Mouse (Mus musculus) c-Kit-positive CD71-positive TER-119-negative erythroid progenitor cells, embryonic 14.5 days (primary cell): ENCODE results near the gene Cmbl.
A peak's percentile ranks its signal among the peaks of the same experiment; 100 is the strongest.
"Not testable (repeated sequence)": the region's sequence is repeated elsewhere in the genome, so short reads cannot be mapped to it uniquely, and the experiment has no call there.

Experiments used
- DNase-seq: peaks from one replicate; pipeline ENCODE4 v3.0.0-alpha.2; 2013; ENCODE audit warnings: low read depth

Gene Cmbl

DNA sequence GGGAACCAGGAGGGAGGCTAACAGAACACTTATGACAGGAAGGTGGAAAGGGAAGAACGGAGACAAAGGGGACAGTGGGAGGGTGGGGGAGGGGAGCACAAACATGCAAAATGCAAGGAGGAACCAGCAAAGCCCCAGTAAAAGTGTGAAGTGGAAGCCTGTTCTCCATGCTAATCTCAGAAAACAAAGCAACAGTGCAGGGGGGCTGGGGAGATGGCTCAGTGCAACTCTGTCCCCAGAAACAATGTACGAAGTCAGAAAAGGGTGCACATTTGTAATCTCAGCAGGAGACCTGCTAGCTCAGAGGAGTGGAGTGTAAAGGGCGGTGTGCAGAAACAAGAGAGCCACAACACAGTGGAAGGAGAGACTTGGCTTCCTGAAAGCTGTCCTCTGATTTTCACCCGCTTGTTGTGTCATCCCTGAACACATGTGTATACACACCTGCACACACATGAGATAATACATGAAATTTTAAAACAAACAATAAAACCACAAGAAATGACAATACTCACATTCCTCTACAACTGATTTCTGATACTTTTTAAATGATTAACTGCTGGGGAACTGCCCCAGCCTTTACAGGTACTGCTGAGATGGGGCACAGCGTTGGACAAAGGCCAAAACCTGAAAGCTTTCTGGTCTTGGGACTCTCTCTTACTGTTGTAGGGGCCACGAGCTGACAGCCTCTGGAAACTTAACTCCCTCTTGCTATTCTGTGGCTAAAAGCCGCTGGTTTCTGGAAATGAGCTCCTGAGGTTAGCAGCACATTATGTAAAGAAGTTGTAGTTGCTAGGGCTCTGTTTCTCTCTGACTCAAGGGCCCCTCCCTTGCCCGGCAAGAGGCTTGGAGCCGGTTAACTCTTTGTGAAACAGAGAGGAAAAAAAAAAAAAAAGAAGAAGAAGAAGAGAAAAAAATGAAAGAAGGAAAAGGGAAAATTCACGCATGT lies 22.9 kb upstream of the Cmbl start:
- DNase-seq, result no peak

- no peak for DNase-seq
These were observed 21.9 kb upstream of the Cmbl start for GRCm38 (mm10) chr15:31543246-31543645.

- DNase-seq, result no peak
These were observed 20.1 kb upstream of the Cmbl start for GRCm38 (mm10) chr15:31545058-31545457.

- DNase-seq, result no peak
These were observed 18.9 kb upstream of the Cmbl start for GRCm38 (mm10) chr15:31546291-31546690.

- no peak for DNase-seq
These were observed 17.8 kb upstream of the Cmbl start for GRCm38 (mm10) chr15:31547421-31547820.

GRCm38 (mm10) chr15:31550381-31550780 lies 14.8 kb upstream of the Cmbl start:
- DNase-seq, result no peak

- no peak for DNase-seq
These were observed 10.3 kb upstream of the Cmbl start for GRCm38 (mm10) chr15:31554855-31555254.

DNA sequence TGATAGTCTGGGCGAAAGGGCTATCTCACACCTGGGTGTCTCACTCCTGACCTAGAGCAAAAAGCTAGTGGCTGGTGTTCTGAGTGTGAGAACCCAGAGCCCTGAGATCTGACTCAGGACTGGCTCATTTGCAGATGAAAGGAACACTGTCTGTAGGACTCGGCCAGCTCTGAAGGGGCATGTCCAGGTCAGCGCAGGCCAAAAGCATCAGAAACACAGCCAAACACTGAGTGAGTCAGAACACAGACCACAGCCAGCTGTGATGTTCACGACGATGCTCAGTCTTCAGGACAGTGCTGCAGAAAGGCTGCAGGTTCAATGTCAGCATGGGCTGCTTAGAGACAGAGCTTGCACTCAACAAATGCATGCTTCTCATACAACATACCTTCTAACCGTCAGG lies 3.8 kb upstream of the Cmbl start:
- DNase-seq, result no peak

- DNase-seq, result no peak
These were observed 3.2 kb upstream of the Cmbl start for GRCm38 (mm10) chr15:31561976-31562375.

DNA sequence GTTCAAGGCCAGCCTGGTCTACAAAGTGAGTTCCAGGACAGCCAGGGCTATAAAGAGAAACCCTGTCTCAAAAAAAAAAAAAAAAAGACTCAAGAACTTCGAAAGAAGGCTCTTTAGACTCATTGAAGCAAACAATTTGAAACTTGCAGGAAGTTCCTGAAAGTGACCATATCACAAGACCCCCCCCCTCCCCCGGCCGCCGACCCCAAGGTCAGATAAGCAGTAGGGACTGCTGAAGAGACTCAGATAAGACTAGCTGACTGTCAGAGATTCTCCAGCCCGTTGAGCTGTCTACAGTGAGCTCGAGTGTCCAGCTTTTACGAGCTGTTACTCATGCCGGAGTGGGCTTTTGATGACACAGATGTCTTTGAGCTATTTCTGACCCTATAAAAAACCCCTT lies 2.3 kb upstream of the Cmbl start:
- no peak for DNase-seq

DNA sequence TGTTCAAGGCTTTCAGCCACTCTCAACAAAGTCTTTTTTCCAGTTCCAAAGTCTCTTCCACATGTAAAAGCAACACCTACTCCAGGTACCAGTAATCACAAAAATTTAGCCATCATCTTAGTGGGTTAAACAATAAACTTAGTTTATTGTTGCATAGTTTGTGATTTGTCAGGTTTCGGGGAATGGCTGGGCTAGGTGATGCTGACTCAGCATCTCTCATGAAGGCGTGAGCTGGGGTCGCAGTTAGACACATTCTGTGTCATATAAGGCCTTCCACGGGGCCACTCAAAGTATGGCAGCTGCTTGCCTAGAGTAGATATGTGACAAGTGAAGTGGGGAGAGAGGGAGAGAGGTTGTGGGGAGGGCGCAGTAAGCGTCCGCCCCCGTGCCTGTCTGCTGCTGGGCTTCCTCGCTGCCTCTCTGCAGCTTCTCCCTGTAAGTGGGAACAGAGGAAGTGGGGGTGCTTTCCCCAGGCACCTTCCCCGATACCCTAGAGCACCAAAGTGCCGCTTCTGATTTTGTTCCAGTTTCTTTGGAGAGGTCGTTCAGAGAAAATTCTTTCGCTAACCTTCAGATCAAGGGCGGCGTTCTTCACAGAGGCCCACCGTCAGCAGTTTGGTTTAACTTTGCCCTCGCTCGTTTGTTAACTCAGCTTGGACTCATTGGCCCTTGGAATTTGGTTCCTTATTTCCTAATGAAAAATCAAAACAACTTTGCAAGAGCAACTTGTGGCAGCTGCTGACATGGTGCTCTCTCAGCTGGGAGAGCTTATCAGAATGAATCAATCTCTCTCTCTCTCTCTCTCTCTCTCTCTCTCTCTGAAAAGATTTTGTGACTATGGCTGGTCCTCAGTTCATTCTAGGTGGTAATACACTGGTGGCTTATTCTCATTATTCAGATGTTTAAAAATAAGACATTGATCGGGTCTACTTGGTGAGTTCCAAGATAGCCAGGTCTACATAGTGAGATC lies 1.3 kb upstream of the Cmbl start:
- no peak for DNase-seq

GRCm38 (mm10) chr15:31565786-31566185 lies 597 bp downstream of the Cmbl start:
- DNase-seq, result no peak

DNA sequence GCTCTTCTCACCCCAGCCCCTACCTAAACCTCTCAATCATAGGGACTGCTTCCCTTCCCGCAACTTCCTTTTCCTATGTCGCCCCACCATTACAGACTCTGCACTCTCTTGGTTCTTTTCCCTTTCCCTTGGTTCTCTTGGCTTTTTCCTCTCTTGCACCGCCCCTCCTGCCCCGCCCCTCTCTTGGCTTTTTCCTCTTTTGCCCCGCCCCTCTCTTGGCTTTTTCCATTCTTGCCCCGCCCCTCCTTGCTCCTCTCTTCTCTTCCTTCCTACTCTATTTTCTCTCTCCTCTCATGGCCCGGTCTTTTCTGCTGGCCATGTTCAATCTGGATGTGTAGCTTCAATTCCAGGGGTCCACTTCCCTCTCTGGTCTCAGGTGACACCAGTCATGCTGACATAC lies 2.2 kb downstream of the Cmbl start:
- no peak for DNase-seq

GRCm38 (mm10) chr15:31568581-31568996 lies 3.4 kb downstream of the Cmbl start:
- DNase-seq, result no peak

- no peak for DNase-seq
These were observed 4.3 kb downstream of the Cmbl start for GRCm38 (mm10) chr15:31569325-31570022.

DNA sequence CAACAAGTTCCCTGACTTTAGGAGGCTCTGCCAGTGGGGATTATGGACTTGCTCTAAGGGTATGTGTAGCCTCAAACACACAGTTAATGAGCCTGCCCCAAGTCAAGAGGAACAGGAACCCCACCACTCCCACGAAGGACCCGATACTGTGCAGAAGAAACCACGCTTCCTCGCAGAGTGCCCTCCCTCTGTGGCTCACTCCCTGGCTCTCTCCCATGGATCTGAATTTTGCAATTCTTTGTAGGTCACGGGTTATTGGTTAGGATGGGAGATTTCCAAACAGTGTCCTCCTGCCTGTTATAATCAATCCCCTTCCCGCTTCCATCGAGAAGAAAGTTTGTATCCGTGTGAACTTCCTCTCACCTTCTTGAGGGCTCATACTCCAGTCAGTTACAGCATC lies 5.8 kb downstream of the Cmbl start:
- DNase-seq, result no peak

- DNase-seq, result no peak
These were observed 6.9 kb downstream of the Cmbl start for GRCm38 (mm10) chr15:31571906-31572722.

GRCm38 (mm10) chr15:31573287-31573686 lies 8.1 kb downstream of the Cmbl start:
- peak; percentile 33 for DNase-seq

GRCm38 (mm10) chr15:31573692-31574091 lies 8.5 kb downstream of the Cmbl start:
- peak; percentile 15 for DNase-seq

GRCm38 (mm10) chr15:31576076-31576475 lies 10.9 kb downstream of the Cmbl start:
- DNase-seq, result no peak

GRCm38 (mm10) chr15:31581086-31581485 lies 15.9 kb downstream of the Cmbl start:
- DNase-seq, result not testable (repeated sequence)
